Mouse (Mus musculus): ENCODE data around the gene Tarm1. TPM values are rescaled to one million over a fixed set of nuclear protein-coding genes. Genes with fewer than 3 reads are reported as not detected.

Gene Tarm1
- 0.17 and 0.81 TPM in 2 replicates for polyA plus RNA-seq (2015; fragmentation: Nextera tagmentation; extraction: Ambion mirVana)

DNA sequence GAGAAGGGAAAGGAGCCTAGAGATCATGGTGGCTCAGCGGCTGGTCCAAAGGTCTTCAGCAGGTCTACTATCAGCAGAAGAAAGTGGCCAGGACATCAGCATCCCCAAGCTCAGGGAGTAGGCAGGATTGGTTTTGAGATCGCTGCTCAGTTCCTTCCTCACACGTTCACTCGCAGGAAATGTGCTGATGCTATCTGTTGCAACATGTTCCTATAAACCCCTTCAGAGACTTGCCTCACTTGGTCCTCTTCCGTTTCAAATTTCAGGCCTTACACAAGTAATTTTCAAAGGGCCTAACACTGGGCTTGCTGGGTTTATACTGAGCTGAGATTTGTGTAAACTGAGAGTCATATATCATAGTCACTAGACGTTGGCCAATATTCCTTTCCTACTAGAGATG lies at the start of gene Tarm1:
TSS of gene Tarm1 (minus strand) at position 186 of the 400 bp plus-strand sequence.
- Histone ChIP-seq H3K4me3 (replicated peaks) (no peak within 1 kb of the TSS), H3K9ac (no peak within 1 kb of the TSS), H3K4me2 (replicated peaks) (no peak within 1 kb of the TSS), H3K27me3 (no peaks in the 10 kb centered on the region), H3K4me1 (no peaks in the 10 kb centered on the region), H3K9me3 (replicated peaks) (no peaks in the 10 kb centered on the region), H3K36me3 (no peaks in the 10 kb centered on the region), H3K27ac (replicated peaks) (no peak within 1 kb of the TSS)
- WGBS = 72% methylated on average over 6 of the region's 6 CpGs
- ATAC-seq (ENCODE audit: insufficient number of reproducible peaks, low FRiP score, low TSS enrichment, low read depth) = no peak

DNA sequence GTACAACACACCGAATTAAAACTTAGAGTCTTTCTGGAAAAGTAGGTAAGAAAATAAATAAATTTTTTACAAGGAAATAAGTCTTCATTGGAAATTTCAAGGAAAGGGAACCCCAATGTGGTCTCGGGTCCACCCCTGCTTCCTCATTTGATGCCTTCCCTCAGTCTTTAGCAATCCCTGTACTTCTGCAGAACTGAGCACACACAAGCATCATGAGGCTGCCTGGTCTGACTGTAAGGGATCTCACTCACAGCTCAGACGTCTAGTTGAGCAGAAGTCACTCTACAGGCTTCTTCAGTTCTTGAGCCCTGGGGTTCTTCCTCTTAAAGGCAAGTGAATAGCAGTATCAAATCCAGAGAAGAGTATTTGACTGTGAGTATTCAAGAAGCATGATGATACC lies 3.5 kb upstream of the Tarm1 start:
- Histone ChIP-seq H3K36me3 (no peaks in the 10 kb centered on the region), H3K9me3 (replicated peaks) (no peaks in the 10 kb centered on the region), H3K4me2 (replicated peaks) (no peak overlapping the region), H3K27me3 (no peaks in the 10 kb centered on the region), H3K4me3 (replicated peaks) (no peak overlapping the region), H3K9ac (no peak overlapping the region), H3K27ac (replicated peaks) (no peak overlapping the region), H3K4me1 (no peaks in the 10 kb centered on the region)
- WGBS = 70% methylated on average over 3 of the region's 3 CpGs
- no peak for ATAC-seq (ENCODE audit: insufficient number of reproducible peaks, low FRiP score, low TSS enrichment, low read depth)

DNA sequence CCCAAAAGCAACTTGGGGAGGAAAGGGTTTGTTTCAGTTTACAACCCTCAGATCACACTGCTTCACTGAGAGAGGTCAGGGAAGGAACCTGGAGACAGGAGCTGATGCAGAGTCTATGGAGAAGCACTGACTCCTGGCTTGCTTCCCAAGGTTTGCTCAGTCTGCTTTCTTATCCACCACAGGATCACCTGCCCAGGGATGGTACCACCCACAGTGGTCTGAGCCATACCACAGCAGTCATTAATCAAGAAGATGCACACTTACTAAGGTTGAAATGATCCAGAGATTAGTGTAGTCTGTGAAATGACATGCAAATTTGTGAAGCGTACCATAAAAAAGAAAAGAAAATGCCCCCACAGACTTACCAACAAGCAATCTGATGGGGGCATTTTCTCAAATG lies 2.0 kb downstream of the Tarm1 start:
- WGBS = 85% methylated on average over 1 of the region's 1 CpGs
- Histone ChIP-seq H3K36me3 (no peaks in the 10 kb centered on the region), H3K9ac (no peak overlapping the region), H3K4me1 (no peaks in the 10 kb centered on the region), H3K4me2 (replicated peaks) (no peak overlapping the region), H3K4me3 (replicated peaks) (no peak overlapping the region), H3K27me3 (no peaks in the 10 kb centered on the region), H3K27ac (replicated peaks) (no peak overlapping the region), H3K9me3 (replicated peaks) (no peaks in the 10 kb centered on the region)
- ATAC-seq (ENCODE audit: insufficient number of reproducible peaks, low FRiP score, low TSS enrichment, low read depth) = no peak

DNA sequence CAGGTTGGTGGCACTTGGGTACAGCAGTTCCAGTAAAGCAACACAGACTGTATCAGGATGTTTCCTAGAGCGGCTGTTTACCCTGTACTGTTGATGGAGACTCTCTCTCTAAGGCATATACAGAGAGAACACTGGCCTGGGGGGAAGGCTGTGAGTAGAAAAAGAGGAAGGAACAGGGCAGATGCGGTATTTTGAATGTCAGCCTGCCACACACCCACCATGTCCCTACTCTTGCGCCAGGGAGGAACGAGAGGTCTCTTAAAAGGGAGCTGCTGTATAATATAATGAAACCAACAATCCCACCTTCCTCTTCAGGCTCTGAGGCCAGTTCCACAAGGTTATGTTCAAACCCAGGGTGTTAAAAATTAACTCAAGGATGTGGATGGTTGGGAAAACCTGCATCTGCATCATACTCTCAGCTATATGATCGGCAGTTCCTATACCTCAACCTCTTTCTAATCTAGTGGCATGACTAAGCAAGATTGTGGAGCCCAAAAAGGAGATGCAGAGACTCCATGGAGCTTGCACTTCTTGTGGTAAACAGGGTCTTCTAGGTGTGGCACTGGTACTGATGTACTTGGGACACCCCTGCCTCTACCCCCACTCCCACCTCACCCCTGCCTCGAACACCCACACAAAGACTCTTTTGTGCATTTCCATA lies 20.3 kb downstream of the Tarm1 start:
- Histone ChIP-seq H3K9me3 (replicated peaks) (no peaks in the 10 kb centered on the region), H3K4me2 (replicated peaks) (no peak overlapping the region), H3K9ac (no peak overlapping the region), H3K27ac (replicated peaks) (no peak overlapping the region), H3K4me1 (no peaks in the 10 kb centered on the region), H3K36me3 (no peaks in the 10 kb centered on the region), H3K27me3 (no peaks in the 10 kb centered on the region), H3K4me3 (replicated peaks) (no peak overlapping the region)
- WGBS = 82% methylated on average over 6 of the region's 6 CpGs
- no peak for ATAC-seq (ENCODE audit: insufficient number of reproducible peaks, low FRiP score, low TSS enrichment, low read depth)

DNA sequence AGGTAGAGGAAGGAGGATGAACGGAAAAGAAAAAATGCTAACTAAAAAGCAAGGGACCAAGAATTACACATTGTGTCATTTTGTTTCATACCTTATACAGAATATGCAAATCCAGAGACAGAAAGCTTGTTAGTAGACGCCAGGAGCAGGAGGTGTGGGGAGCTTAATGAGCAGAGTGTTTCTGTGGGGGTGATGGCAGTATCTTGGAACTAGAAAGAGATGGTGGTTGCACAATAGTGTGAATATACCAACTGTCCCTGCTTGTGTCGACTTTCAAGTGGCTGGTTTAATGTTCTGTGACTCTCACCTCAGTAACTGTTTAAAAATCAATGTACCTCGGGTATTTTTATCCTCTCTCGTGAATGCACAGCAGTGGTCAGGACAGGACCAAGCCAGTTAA lies 25.7 kb downstream of the Tarm1 start:
- Histone ChIP-seq H3K4me2 (replicated peaks) (no peak overlapping the region), H3K27me3 (no peaks in the 10 kb centered on the region; the same call in 1 of the 2 replicates), H3K9me3 (replicated peaks) (no peaks in the 10 kb centered on the region), H3K4me3 (replicated peaks) (no peak overlapping the region), H3K4me1 (no peaks in the 10 kb centered on the region), H3K9ac (no peak overlapping the region), H3K36me3 (no peaks in the 10 kb centered on the region), H3K27ac (replicated peaks) (no peak overlapping the region)
- no peak for ATAC-seq (ENCODE audit: insufficient number of reproducible peaks, low FRiP score, low TSS enrichment, low read depth)
- 72% methylated on average over 5 of the region's 5 CpGs for WGBS

DNA sequence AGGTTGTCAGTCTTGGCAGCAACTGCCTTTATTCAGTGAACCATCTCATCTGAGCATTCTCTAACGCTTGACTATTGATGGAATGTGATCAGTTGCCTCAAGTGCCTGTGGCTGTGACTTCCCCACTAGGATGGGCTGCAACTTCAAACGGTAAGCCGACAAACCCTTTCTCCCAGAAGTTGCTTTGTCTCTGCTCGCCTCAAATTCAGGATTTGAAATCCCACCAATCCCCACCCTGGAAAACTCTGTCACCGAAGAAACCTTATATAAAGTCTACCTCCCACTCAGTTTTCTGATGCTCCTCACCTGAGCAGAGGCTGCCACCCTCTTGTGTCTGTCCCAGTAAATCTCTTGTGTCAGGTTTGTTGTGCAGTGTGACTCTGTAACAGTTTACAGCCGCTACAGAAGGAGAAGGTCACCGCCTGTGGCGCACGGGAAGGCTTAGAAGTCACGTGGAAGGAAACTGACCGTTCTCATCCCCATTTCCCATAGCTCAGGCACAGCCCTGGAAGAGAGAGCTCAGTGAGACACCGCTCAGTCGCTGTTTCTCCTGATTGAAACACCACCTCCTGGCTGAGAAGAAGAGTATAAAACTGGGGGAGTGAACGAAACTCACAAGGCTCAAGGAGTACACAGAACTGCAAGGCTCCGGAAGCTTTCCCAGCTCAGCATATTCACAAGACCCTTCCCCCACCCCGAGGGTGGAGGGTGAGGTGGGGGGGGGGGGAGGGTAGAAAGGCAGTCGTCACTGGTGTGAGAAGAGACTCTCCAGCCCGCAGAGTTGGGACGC lies 27.9 kb downstream of the Tarm1 start:
- Histone ChIP-seq H3K4me3 (replicated peaks) (no peak overlapping the region), H3K9ac (no peak overlapping the region), H3K9me3 (replicated peaks) (no peaks in the 10 kb centered on the region), H3K4me1 (no peaks in the 10 kb centered on the region), H3K36me3 (no peaks in the 10 kb centered on the region), H3K27me3 (no peaks in the 10 kb centered on the region; the same call in 1 of the 2 replicates), H3K27ac (replicated peaks) (no peak overlapping the region), H3K4me2 (replicated peaks) (peak overlapping the region; percentile 19; the same call in 1 of the 2 replicates)
- ATAC-seq (ENCODE audit: insufficient number of reproducible peaks, low FRiP score, low TSS enrichment, low read depth) = no peak
- 7% methylated on average over 19 of the region's 19 CpGs for WGBS

DNA sequence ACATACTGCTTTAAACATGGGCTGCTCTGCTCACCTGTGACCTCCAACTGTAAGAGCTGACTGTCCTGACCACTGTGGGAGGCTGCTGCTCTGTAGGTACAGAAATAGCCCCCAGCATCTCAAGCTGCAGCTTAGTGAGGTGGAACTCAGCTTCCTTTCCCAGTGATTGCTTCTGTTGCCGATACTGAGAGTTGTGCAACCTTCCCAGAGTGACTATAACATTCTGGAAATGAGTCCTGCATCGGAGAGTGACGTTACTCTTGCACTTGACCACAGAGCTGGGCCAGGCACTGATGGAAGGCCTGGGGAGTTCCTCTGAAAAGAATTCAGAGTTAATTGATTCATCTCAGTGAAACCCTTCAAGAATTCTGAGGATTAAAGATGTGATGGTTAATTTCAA lies 29.6 kb downstream of the Tarm1 start:
- H3K4me2 ChIP-seq (replicated peaks) = no peak overlapping the region
- no peak overlapping the region for H3K4me3 ChIP-seq (replicated peaks)
- H3K9ac ChIP-seq = no peak overlapping the region
- no peaks in the 10 kb centered on the region for H3K9me3 ChIP-seq (replicated peaks)
- no peaks in the 10 kb centered on the region; the same call in 1 of the 2 replicates for H3K27me3 ChIP-seq
- no peak for ATAC-seq (ENCODE audit: insufficient number of reproducible peaks, low FRiP score, low TSS enrichment, low read depth)
- 62% methylated on average over 3 of the region's 3 CpGs for WGBS
- H3K4me1 ChIP-seq = no peaks in the 10 kb centered on the region
- H3K27ac ChIP-seq (replicated peaks) = no peak overlapping the region
- no peaks in the 10 kb centered on the region for H3K36me3 ChIP-seq

DNA sequence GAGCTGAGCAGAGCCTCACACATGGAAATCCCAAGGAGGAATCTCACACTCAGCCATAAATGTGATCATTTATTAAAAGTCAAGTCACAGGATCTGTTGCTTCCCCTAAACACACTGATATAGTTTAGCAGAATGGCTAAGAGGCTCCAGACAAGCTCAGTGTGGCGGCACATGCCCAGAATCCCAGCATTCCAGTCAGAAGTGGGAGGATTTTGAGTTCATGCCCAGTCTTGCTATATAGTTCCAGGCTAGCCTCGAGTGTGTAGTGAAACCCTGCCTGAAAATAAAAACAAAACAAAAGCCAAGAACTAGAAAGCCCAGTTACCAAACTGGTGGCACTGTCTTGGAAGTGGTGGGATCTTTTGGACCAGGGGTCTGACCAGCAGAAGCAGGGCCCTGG lies 33.8 kb downstream of the Tarm1 start:
- Histone ChIP-seq H3K9me3 (replicated peaks) (no peaks in the 10 kb centered on the region), H3K4me1 (0 out of 2 replicates have a peak, but pooled peaks cover 3% of the 10 kb centered on the region), H3K4me3 (replicated peaks) (no peak overlapping the region), H3K4me2 (replicated peaks) (no peak overlapping the region), H3K27ac (replicated peaks) (no peak overlapping the region), H3K27me3 (no peaks in the 10 kb centered on the region), H3K9ac (no peak overlapping the region), H3K36me3 (no peaks in the 10 kb centered on the region)
- 29% methylated on average over 2 of the region's 2 CpGs for WGBS
- ATAC-seq (ENCODE audit: insufficient number of reproducible peaks, low FRiP score, low TSS enrichment, low read depth) = no peak

DNA sequence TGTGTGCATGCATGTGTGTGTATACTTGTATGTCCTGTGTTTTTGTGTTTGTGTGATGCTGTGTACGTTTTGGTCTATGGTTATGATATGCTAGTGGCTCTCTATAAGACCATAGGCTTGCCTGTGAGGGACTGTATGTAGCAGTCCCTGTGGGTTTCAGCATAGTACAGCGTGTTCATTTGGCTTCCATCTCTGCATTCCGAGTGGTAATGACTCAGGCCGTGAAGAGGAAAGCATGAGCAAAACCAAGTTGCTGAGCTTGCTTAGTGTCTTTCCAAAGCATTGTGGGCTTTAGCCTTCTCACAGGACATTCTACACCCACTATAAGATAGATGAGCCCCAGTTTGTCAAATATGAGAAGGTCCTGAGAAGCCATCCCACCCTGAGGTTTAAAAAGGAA lies 39.1 kb downstream of the Tarm1 start:
- 0 out of 2 replicates have a peak, but pooled peaks cover 3% of the 10 kb centered on the region for H3K4me1 ChIP-seq
- no peak overlapping the region for H3K9ac ChIP-seq
- H3K36me3 ChIP-seq = no peaks in the 10 kb centered on the region
- no peak overlapping the region for H3K4me3 ChIP-seq (replicated peaks)
- no peaks in the 10 kb centered on the region for H3K9me3 ChIP-seq (replicated peaks)
- no peak for ATAC-seq (ENCODE audit: insufficient number of reproducible peaks, low FRiP score, low TSS enrichment, low read depth)
- no peak overlapping the region for H3K27ac ChIP-seq (replicated peaks)
- H3K27me3 ChIP-seq = no peaks in the 10 kb centered on the region
- 67% methylated on average over 4 of the region's 4 CpGs for WGBS
- H3K4me2 ChIP-seq (replicated peaks) = no peak overlapping the region

DNA sequence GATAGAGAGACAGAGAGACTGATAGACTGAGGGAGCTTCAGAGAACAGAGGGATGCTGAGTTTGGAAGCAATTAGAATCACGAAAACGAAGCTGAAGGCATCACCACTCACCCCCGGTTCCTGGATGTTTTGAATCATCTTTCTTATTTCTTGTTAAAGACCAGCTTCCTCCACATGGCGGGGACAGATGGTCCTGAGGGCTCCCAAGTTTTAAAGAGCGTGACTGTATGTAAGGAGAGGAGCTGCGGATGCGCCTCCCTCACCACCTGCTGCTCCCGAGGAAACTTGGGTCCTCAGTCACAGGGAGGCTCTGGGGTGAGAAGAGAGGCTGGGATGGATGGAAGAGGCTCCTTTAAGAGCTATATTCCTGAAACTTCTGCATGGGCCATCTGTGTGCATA lies 42.2 kb downstream of the Tarm1 start:
- Histone ChIP-seq H3K36me3 (no peaks in the 10 kb centered on the region), H3K9me3 (replicated peaks) (no peaks in the 10 kb centered on the region), H3K9ac (no peak overlapping the region), H3K4me1 (0 out of 2 replicates have a peak, but pooled peaks cover 3% of the 10 kb centered on the region), H3K27me3 (no peaks in the 10 kb centered on the region), H3K27ac (replicated peaks) (no peak overlapping the region), H3K4me3 (replicated peaks) (no peak overlapping the region), H3K4me2 (replicated peaks) (no peak overlapping the region)
- no peak for ATAC-seq (ENCODE audit: insufficient number of reproducible peaks, low FRiP score, low TSS enrichment, low read depth)
- 75% methylated on average over 8 of the region's 8 CpGs for WGBS

DNA sequence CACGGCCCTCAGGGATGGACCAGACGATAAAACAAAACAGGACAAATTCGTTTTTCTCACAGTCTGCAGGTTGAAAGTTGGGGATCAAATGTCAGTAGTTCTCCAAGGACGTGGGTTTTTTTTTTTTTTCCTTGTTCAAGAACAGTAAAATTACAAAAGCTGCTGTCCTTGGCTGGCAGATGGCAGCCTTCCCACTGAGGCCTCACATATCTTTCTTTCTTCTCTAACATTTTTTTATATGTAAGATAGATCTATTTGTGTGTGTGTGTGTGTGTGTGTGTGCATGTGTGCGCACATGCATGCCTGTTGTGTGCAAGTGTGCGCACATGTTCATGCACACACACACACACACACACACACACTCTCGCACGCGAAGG lies 44.6 kb downstream of the Tarm1 start:
- H3K27me3 ChIP-seq = no peaks in the 10 kb centered on the region
- H3K9ac ChIP-seq = no peak overlapping the region
- no peaks in the 10 kb centered on the region for H3K36me3 ChIP-seq
- no peak; the same call in 1 of the 2 replicates for ATAC-seq (ENCODE audit: insufficient number of reproducible peaks, low FRiP score, low TSS enrichment, low read depth)
- no peak overlapping the region for H3K4me3 ChIP-seq (replicated peaks)
- no peak overlapping the region for H3K4me2 ChIP-seq (replicated peaks)
- H3K27ac ChIP-seq (replicated peaks) = 0 out of 2 replicates have a peak overlapping the region, but pooled peaks have one; percentile 51
- no peaks in the 10 kb centered on the region for H3K9me3 ChIP-seq (replicated peaks)
- 60% methylated on average over 9 of the region's 9 CpGs for WGBS
- H3K4me1 ChIP-seq = no peaks in the 10 kb centered on the region

All from embryonic facial prominence, embryonic 15.5 days (tissue).